Mouse (Mus musculus) central nervous system, embryonic 18 days (tissue): ENCODE results near the gene Clec14a. TPM values are rescaled to one million over a fixed set of nuclear protein-coding genes. Genes with fewer than 3 reads are reported as not detected.

Source experiments
- polyA plus RNA-seq: library from polyadenylated mRNA; depleted of rRNA; stranded (reverse); fragments of >200 nt; gene quantifications from 2 replicates; pipeline ENCODE4 v1.2.3, GENCODE M21; 2012; rRNA removed

The Clec14a gene
- 5.0 and 5.6 TPM in 2 replicates for polyA plus RNA-seq

GRCm38 (mm10) chr12:58268563-58269501 lies at the start of gene Clec14a:
Gene Clec14a, minus strand, starts transcription at chr12:58269290.

Other genes starting within 250 kb of the Clec14a start
- 30.3 and 31.6 TPM in 2 replicates for gene Sstr1, start 57.5 kb downstream of the Clec14a start, polyA plus RNA-seq